Mouse (Mus musculus) small intestine, adult 2 months (tissue): ENCODE results near the gene Slc1a7. TPM values are rescaled to one million over a fixed set of nuclear protein-coding genes. Genes with fewer than 3 reads are reported as not detected.
A peak's percentile ranks its signal among the peaks of the same experiment; 100 is the strongest.

Experiments used
- H3K27ac ChIP-seq: fragments of 200-500 bp; 2 replicates; pipeline ENCODE4 v1.5.1; 2012; ENCODE audit warnings: low read depth, low read length, control low read depth, inconsistent platforms; ENCODE audit not compliant: insufficient read depth
- H3K27me3 ChIP-seq: fragments of 200-500 bp; 2 replicates; pipeline ENCODE4 v1.6.1; 2012; ENCODE audit warnings: mild to moderate bottlenecking, moderate library complexity, low read length, inconsistent platforms; ENCODE audit not compliant: control insufficient read depth, insufficient read depth
- H3K36me3 ChIP-seq: fragments of 200-500 bp; 2 replicates; pipeline ENCODE4 v1.6.1; 2012; ENCODE audit warnings: mild to moderate bottlenecking, low read length, control low read depth, inconsistent platforms; ENCODE audit not compliant: control insufficient read depth, insufficient read depth
- H3K4me1 ChIP-seq: fragments of 200-500 bp; 2 replicates; pipeline ENCODE4 v1.6.1; 2012; ENCODE audit warnings: low read length, inconsistent platforms, mixed read lengths; ENCODE audit not compliant: control insufficient read depth, insufficient read depth, insufficient read length
- H3K4me3 ChIP-seq: fragments of 200-500 bp; 2 replicates; pipeline ENCODE4 v1.5.1; 2012; ENCODE audit warnings: low read depth, mild to moderate bottlenecking, control low read depth, inconsistent platforms, low read length, moderate library complexity
- CTCF ChIP-seq: fragments of 200-500 bp; IDR thresholded peaks from 2 replicates; pipeline ENCODE4 v1.5.1; 2012; ENCODE audit warnings: low read depth, mild to moderate bottlenecking, control low read depth, inconsistent platforms, low read length, moderate library complexity, mixed read lengths; ENCODE audit not compliant: insufficient replicate concordance, insufficient read length; ENCODE audit errors: extremely low read depth
- POLR2A ChIP-seq: fragments of 200-500 bp; IDR thresholded peaks from 2 replicates; pipeline ENCODE4 v1.6.1; 2012; ENCODE audit warnings: low read depth, mild to moderate bottlenecking, control low read depth, inconsistent platforms, low read length, moderate library complexity
- WGBS: fragments of 180-500 bp; shearing (Covaris S2); methylation state at CpG from one replicate; pipeline ENCODE4 v1.1.7; 2018; 5-methylcytosine and 5-hydroxymethylcytosine counted together
- polyA plus RNA-seq: library from polyadenylated mRNA; depleted of rRNA; stranded (reverse); fragments of >200 nt; gene quantifications from 2 replicates; pipeline ENCODE4 v1.2.3, GENCODE M21; 2012

Gene Slc1a7
- polyA plus RNA-seq, 1 experiment, result 0.16 TPM

DNA sequence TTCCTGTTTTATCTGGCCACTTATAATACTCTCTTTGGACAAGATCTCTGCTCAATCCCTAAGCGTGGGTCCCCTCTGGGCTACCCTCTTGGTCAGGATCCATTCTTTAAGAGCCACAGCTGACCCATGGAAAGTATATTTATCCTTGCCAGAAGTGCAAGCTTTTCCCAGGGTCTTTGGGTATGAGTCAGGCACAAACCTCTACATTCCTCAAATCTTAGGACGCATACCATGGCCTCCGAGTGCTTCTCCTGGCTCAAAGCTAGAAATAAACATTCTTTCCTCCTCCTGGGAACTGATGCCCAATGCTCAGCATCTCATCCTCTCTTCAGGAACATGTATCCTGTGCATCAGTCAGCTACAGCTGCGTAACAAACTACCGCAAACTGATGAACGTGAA is 26.9 kb downstream of the Slc1a7 start:
- Histone ChIP-seq H3K4me3 (no peak overlapping the region), H3K27me3 (no peaks in the 10 kb centered on the region), H3K36me3 (no peaks in the 10 kb centered on the region), H3K27ac (no peak overlapping the region), H3K4me1 (no peaks in the 10 kb centered on the region)
- 90% methylated on average over 6 of the region's 6 CpGs for WGBS
- TF ChIP-seq POLR2A, result no peak
- TF ChIP-seq CTCF, result no peak

DNA sequence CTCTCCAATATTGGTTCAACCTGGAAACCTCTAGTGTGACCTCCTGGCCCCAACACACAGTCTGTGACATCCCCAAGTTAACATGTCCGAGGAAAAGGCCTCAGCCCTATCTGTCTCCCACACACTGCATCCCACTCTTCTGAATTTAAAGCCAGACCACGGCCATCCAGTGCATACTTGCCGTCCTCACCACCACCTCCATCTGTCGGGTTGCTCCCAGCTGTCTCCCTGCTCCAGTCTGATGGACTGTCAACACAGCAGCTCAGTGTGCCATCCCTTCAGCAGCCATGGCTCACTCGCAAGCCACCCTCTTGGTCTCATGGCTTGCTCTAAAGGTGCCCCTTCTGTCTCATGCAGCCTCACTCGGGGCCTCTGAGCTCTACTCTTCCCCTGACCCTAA is 27.6 kb downstream of the Slc1a7 start:
- TF ChIP-seq POLR2A, result no peak
- TF ChIP-seq CTCF, result no peak
- H3K4me3 ChIP-seq, result no peak overlapping the region
- no peaks in the 10 kb centered on the region for H3K4me1 ChIP-seq
- H3K27me3 ChIP-seq, result no peaks in the 10 kb centered on the region
- no peaks in the 10 kb centered on the region for H3K36me3 ChIP-seq
- H3K27ac ChIP-seq, result no peak overlapping the region
- WGBS, result 89% methylated on average over 6 of the region's 6 CpGs

DNA sequence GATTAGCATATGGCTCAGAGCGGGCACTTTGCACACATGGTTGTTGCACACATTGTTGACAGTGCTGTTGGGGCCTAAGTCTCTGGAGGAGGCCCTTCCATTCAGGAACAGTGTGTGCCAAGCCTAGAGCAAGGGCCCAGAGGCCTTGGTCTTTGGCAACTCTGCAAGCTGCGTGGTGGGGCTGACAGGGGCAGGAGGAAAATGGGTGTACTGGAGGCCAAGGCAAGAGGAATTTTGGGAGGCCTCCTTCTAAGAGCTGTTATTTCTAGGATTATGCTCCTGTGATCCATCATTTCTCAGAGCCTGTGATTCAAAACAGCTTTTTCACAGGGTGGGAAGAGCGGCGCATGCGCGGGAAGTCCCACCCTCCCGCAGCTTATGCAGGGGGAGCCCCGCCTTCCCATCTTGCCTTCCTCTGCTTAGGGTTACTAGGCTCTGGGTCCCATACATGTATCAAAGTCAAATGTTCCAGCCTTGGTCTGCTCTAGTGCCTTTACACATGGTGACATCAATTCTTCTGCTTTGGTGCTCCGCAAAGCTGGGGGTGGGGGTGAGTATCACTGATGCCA is 28.4 kb downstream of the Slc1a7 start:
- Histone ChIP-seq H3K36me3 (no peaks in the 10 kb centered on the region), H3K27me3 (no peaks in the 10 kb centered on the region), H3K27ac (no peak overlapping the region), H3K4me1 (no peaks in the 10 kb centered on the region), H3K4me3 (no peak overlapping the region)
- TF ChIP-seq CTCF (no peak), POLR2A (no peak)
- 93% methylated on average over 9 of the region's 9 CpGs for WGBS

DNA sequence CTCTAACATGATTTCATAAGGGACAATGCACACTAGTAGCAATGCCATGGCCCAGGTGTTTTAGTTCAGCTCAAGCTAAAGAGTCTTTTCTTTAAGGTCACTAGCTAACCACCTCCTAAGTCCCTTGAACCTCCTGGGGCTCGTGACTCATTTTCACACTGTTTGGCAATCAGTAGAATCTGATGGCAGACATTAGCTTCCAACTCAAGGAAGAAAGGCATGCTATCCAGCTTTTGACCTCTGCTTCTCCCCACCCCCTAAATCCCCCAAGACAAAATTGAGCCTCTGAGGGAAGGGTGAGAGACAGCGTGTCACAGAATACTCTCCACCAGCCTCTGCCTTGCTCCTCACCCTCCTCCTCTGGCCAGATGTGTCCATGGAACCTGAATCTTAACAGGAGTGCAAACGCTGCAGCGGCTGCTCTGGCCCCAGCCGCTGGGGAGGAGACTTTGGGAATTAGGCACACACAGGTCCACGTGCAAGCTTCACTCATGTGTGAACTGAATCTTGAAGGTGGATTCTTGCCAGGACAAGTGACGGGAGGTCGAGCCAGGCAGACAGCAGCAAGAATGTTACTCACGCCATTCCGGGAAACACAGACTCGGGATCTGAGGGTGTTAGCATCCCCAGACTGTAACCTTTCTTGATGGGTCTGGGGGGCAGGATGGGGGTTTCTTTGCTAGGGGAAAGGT is 30.7 kb downstream of the Slc1a7 start:
- TF ChIP-seq POLR2A, result no peak
- TF ChIP-seq CTCF, result no peak
- no peak overlapping the region for H3K4me3 ChIP-seq
- 55% methylated on average over 11 of the region's 11 CpGs for WGBS
- H3K27me3 ChIP-seq, result no peaks in the 10 kb centered on the region
- H3K27ac ChIP-seq, result no peak overlapping the region; the same call in 1 of the 2 replicates
- H3K4me1 ChIP-seq, result no peaks in the 10 kb centered on the region
- H3K36me3 ChIP-seq, result no peaks in the 10 kb centered on the region

DNA sequence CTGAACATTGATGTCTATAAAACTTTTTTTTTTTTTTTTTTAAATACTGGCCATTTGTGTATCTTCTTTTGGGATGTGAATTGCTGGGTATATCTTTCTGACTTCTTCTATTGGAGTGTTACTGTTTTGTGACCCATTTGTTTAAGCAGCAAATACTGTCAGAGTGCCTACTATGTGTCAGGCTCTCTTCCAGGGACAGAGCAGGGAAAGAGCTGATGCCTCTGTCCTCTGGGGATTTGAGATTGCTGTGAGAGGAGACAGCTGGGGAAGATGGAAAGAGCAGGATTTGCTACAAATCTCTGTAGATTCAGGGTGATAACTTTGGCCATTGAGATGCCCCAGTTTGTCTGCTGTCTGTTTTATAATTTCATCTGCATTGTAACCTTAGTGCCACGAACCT is 31.2 kb downstream of the Slc1a7 start:
- no peak overlapping the region for H3K4me3 ChIP-seq
- no peaks in the 10 kb centered on the region for H3K27me3 ChIP-seq
- no peaks in the 10 kb centered on the region for H3K4me1 ChIP-seq
- no peak overlapping the region for H3K27ac ChIP-seq
- no peaks in the 10 kb centered on the region for H3K36me3 ChIP-seq
- 64% methylated on average over 1 of the region's 1 CpGs for WGBS
- TF ChIP-seq CTCF, result no peak
- TF ChIP-seq POLR2A, result no peak

DNA sequence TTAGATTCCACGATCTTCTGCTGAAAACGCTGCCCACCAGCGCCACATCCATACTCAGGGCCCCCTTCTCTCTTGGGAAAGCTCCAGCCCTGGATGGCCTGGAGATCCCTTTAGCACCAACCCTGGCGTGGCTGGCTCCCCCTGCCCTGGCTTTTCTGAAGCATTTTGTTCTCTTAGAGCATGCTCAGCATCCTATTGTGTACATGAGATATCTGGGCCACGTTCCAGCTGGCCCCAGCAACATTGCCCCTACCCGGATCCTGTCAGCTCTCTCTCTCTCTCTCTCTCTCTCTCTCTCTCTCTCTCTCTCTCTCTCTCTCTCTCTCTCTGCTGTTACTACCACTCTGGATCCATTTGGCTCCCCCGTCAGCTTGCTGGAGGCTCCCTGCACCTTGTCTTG is 37.2 kb downstream of the Slc1a7 start:
- no peaks in the 10 kb centered on the region for H3K36me3 ChIP-seq
- peaks cover 12% of the 10 kb centered on the region for H3K4me1 ChIP-seq
- WGBS, result 66% methylated on average over 7 of the region's 7 CpGs
- no peak overlapping the region for H3K27ac ChIP-seq
- TF ChIP-seq POLR2A, result no peak
- TF ChIP-seq CTCF, result no peak
- no peak overlapping the region for H3K4me3 ChIP-seq
- H3K27me3 ChIP-seq, result no peaks in the 10 kb centered on the region

DNA sequence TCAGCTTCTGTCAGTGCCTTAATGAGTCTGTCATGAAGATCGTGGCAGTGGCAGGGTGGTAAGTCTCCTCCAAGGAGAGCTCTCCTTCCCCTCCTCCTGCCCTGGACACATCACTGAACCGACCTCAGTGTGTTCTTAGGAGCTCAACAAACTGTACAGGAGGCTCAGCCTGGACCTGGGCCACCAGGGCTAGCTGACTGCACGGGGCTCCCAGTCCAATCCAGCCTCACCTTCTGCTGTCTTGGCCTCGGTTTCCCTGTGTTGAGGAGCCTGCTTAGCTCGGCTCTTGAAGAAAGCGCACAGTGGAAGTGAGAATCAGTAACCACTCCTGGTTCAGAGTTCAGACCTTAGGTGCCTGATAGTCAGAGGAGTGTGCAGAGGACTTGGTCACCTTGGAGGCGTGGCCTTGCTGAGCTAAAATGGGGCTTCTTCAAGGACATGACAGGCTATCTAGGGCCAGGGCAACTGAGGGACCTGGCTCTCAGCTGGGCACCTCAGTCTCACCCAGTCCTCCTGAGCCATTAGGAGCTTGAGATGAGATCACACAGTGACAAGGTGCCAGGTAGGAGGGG is 39.5 kb downstream of the Slc1a7 start:
- H3K4me1 ChIP-seq, result peaks cover 12% of the 10 kb centered on the region
- TF ChIP-seq POLR2A, result no peak
- no peaks in the 10 kb centered on the region for H3K27me3 ChIP-seq
- H3K4me3 ChIP-seq, result peak overlapping the region; percentile 14; the same call in 1 of the 2 replicates
- H3K36me3 ChIP-seq, result no peaks in the 10 kb centered on the region
- H3K27ac ChIP-seq, result peak overlapping the region; percentile 55; the same call in 1 of the 2 replicates
- 54% methylated on average over 7 of the region's 7 CpGs for WGBS
